Mouse (Mus musculus) hindbrain, embryonic 16.5 days (tissue): ENCODE measurements around the gene Xxylt1. TPM values are rescaled to one million over a fixed set of nuclear protein-coding genes. Genes with fewer than 3 reads are reported as not detected.

Experiments used
- ATAC-seq: fragments of 200-750 bp; cut with Nextera tagmentation; 2 replicates; pipeline ENCODE4 v1.8.0; 2017; ENCODE audit warnings: moderate TSS enrichment, moderate library complexity
- H3K27ac ChIP-seq: fragments of 300-500 bp; sonication (generic); 2 replicates; pipeline ENCODE4 v1.5.1; 2014; ENCODE audit warnings: low read depth, mild to moderate bottlenecking, control low read depth, low read length, moderate library complexity
- H3K27me3 ChIP-seq: fragments of 300-500 bp; sonication (generic); replicated peaks from 2 replicates; pipeline ENCODE4 v1.6.1; 2014; ENCODE audit warnings: low read length; ENCODE audit not compliant: control insufficient read depth, insufficient read depth
- H3K36me3 ChIP-seq: fragments of 300-500 bp; sonication (generic); 2 replicates; pipeline ENCODE4 v1.6.1; 2014; ENCODE audit warnings: mild to moderate bottlenecking, low read length, moderate library complexity, mixed read lengths; ENCODE audit not compliant: control insufficient read depth, insufficient read depth
- H3K4me1 ChIP-seq: fragments of 300-500 bp; sonication (generic); 2 replicates; pipeline ENCODE4 v1.6.1; 2014; ENCODE audit warnings: low read depth, low read length; ENCODE audit not compliant: control insufficient read depth, insufficient read depth
- H3K4me2 ChIP-seq: fragments of 300-500 bp; sonication (generic); 2 replicates; pipeline ENCODE4 v1.6.1; 2014; ENCODE audit warnings: mild to moderate bottlenecking, low read length, control low read depth, moderate library complexity
- H3K4me3 ChIP-seq: fragments of 300-500 bp; sonication (generic); 2 replicates; pipeline ENCODE4 v1.5.1; 2014; ENCODE audit warnings: mild to moderate bottlenecking, low read length, control low read depth, moderate library complexity
- H3K9ac ChIP-seq: fragments of 300-500 bp; sonication (generic); 2 replicates; pipeline ENCODE4 v1.6.1; 2014; ENCODE audit warnings: low read depth, mild to moderate bottlenecking, control low read depth, low read length, moderate library complexity
- H3K9me3 ChIP-seq: fragments of 300-500 bp; sonication (generic); 2 replicates; pipeline ENCODE4 v1.6.1; 2014; ENCODE audit warnings: mild to moderate bottlenecking, low read length, moderate library complexity; ENCODE audit not compliant: control insufficient read depth
- WGBS: fragments of 180-500 bp; shearing (Covaris S2); extraction: QIAGEN DNeasy Blood & Tissue Kit; methylation state at CpG from one replicate; pipeline ENCODE4 v1.1.7; 2014; 5-methylcytosine and 5-hydroxymethylcytosine counted together
- polyA plus RNA-seq: library from polyadenylated mRNA; unstranded; fragments of >200 nt; fragmentation: Nextera tagmentation; extraction: Ambion mirVana; gene quantifications from 2 replicates; pipeline ENCODE4 v1.2.1, GENCODE M21; 2015

Xxylt1 gene
- polyA plus RNA-seq, 1 experiment from 2014 or later = 11.0 TPM

GRCm38 (mm10) chr16:30925496-30925895 is 155.7 kb downstream of the Xxylt1 start:
- no peak overlapping the region for H3K9ac ChIP-seq
- H3K27ac ChIP-seq = no peak overlapping the region
- H3K4me2 ChIP-seq = no peak overlapping the region
- H3K4me1 ChIP-seq = no peaks in the 10 kb centered on the region
- WGBS = 84% methylated on average over 4 of the region's 4 CpGs
- H3K27me3 ChIP-seq = no peaks in the 10 kb centered on the region
- ATAC-seq = no peak
- H3K9me3 ChIP-seq = peaks cover 2% of the 10 kb centered on the region; the same call in 1 of the 2 replicates
- H3K4me3 ChIP-seq = no peak overlapping the region
- H3K36me3 ChIP-seq = no peaks in the 10 kb centered on the region

GRCm38 (mm10) chr16:30923899-30924298 is 157.3 kb downstream of the Xxylt1 start:
- no peaks in the 10 kb centered on the region for H3K4me1 ChIP-seq
- H3K27me3 ChIP-seq = no peaks in the 10 kb centered on the region
- H3K4me3 ChIP-seq = no peak overlapping the region
- ATAC-seq = no peak
- WGBS = 74% methylated on average over 7 of the region's 7 CpGs
- no peak overlapping the region for H3K27ac ChIP-seq
- H3K9me3 ChIP-seq = no peaks in the 10 kb centered on the region
- H3K36me3 ChIP-seq = no peaks in the 10 kb centered on the region
- no peak overlapping the region for H3K4me2 ChIP-seq
- H3K9ac ChIP-seq = no peak overlapping the region

GRCm38 (mm10) chr16:30922548-30922947 is 158.7 kb downstream of the Xxylt1 start:
- Histone ChIP-seq H3K27me3 (no peaks in the 10 kb centered on the region), H3K9me3 (no peaks in the 10 kb centered on the region), H3K27ac (no peak overlapping the region), H3K36me3 (no peaks in the 10 kb centered on the region), H3K4me3 (no peak overlapping the region), H3K4me1 (no peaks in the 10 kb centered on the region), H3K9ac (no peak overlapping the region), H3K4me2 (no peak overlapping the region)
- 34% methylated on average over 1 of the region's 1 CpGs for WGBS
- no peak for ATAC-seq

- H3K4me1 ChIP-seq = no peaks in the 10 kb centered on the region
- no peak overlapping the region for H3K9ac ChIP-seq
- no peak overlapping the region for H3K4me2 ChIP-seq
- no peak overlapping the region for H3K27ac ChIP-seq
- H3K4me3 ChIP-seq = no peak overlapping the region
- no peak for ATAC-seq
- H3K36me3 ChIP-seq = no peaks in the 10 kb centered on the region
- H3K27me3 ChIP-seq = no peaks in the 10 kb centered on the region
- WGBS = 97% methylated on average over 7 of the region's 7 CpGs
- no peaks in the 10 kb centered on the region for H3K9me3 ChIP-seq
These were observed 162.4 kb downstream of the Xxylt1 start for GRCm38 (mm10) chr16:30918866-30919265.

GRCm38 (mm10) chr16:30916931-30917330 is 164.3 kb downstream of the Xxylt1 start:
- Histone ChIP-seq H3K9me3 (no peaks in the 10 kb centered on the region), H3K9ac (no peak overlapping the region), H3K4me2 (no peak overlapping the region), H3K27me3 (no peaks in the 10 kb centered on the region), H3K36me3 (no peaks in the 10 kb centered on the region), H3K4me3 (no peak overlapping the region), H3K27ac (no peak overlapping the region), H3K4me1 (no peaks in the 10 kb centered on the region)
- WGBS = 85% methylated on average over 3 of the region's 3 CpGs
- no peak for ATAC-seq

GRCm38 (mm10) chr16:30915611-30916220 is 165.5 kb downstream of the Xxylt1 start:
- 59% methylated on average over 14 of the region's 14 CpGs for WGBS
- Histone ChIP-seq H3K4me3 (no peak overlapping the region), H3K36me3 (no peaks in the 10 kb centered on the region), H3K27ac (no peak overlapping the region), H3K27me3 (no peaks in the 10 kb centered on the region), H3K4me1 (no peaks in the 10 kb centered on the region), H3K9ac (no peak overlapping the region), H3K9me3 (no peaks in the 10 kb centered on the region), H3K4me2 (no peak overlapping the region)
- peak; percentile 30; the same call in 1 of the 2 replicates for ATAC-seq

Other genes starting within 250 kb of the Xxylt1 start
- 9.4 and 11.0 TPM in 2 replicates for gene Acap2, start 119.8 kb upstream of the Xxylt1 start, polyA plus RNA-seq
- 95.0 and 95.9 TPM in 2 replicates for gene Ppp1r2, start 193.8 kb upstream of the Xxylt1 start, polyA plus RNA-seq
- 119 and 120 TPM in 2 replicates for gene Apod, start 233.4 kb upstream of the Xxylt1 start, polyA plus RNA-seq